Comparison of ENCODE assay signal across 10 mouse cellular contexts in genomic region chr6:48538841-48539737, GRCm38 (mm10). TPM values are rescaled to one million over a fixed set of nuclear protein-coding genes. Genes with fewer than 3 reads are reported as not detected.
A peak's percentile ranks its signal among the peaks of the same experiment; 100 is the strongest.
DNase-seq lines count a peak whose midpoint lies in the region; ATAC-seq and TF ChIP-seq lines count a peak whose summit lies in the region.
"Had no signal": no experiment of that assay in that cellular context is flagged by ENCODE, and none has a peak within 500 bp of the region (broad histone marks: within the 10 kb centered on the region; RNA-seq: fewer than 3 reads in every experiment).

No protein-coding gene starts in this region.

- H3K4me3 ChIP-seq in lung, postnatal 0 days (ENCODE audit: low read depth, low read length) = no peak overlapping the region

- H3K9ac ChIP-seq in lung, postnatal 0 days (replicated peaks; ENCODE audit: low read depth) = no peak overlapping the region

- peaks cover 4% of the 10 kb centered on the region; the same call in 1 of the 2 replicates for H3K4me1 ChIP-seq in lung, postnatal 0 days (ENCODE audit: insufficient read depth, low read depth, low read length)

- TF ChIP-seq EP300 in lung, postnatal 0 days (IDR thresholded peaks at IDR 0.05) = no peak

- ATAC-seq in lung, postnatal 0 days = peak; percentile 40; the same call in 1 of the 2 replicates

- peak; percentile 90 for DNase-seq in CD4-positive, CD25-positive, alpha-beta regulatory T cell, adult 2 months (ENCODE audit: low read depth, low spot score)
- DNase-seq in R1 (ENCODE audit: low read depth, low spot score) = peak; percentile 80
- DNase-seq in cerebellum, postnatal 4 days (ENCODE audit: low spot score in 2 of 2) = peak; percentile 58 to 79
- DNase-seq in gastrocnemius, adult 8-10 months (ENCODE audit: low spot score in 2 of 2) = peak; percentile 70 to 77
- peak; percentile 79 to 91 for DNase-seq in kidney, postnatal 25 days
- peak; percentile 88 for DNase-seq in lung, postnatal 0 days (ENCODE audit: low spot score)
- DNase-seq in retina, embryonic 14.5 days (ENCODE audit: low spot score) = peak; percentile 90
- DNase-seq in thymus, postnatal 4 days = peak; percentile 85

- no peaks in the 10 kb centered on the region for H3K36me3 ChIP-seq in lung, postnatal 0 days (ENCODE audit: insufficient read depth, low read length)

- peak; percentile 82 for TF ChIP-seq CTCF in lung, postnatal 0 days (IDR thresholded peaks at IDR 0.05)

- H3K4me2 ChIP-seq in lung, postnatal 0 days (replicated peaks; ENCODE audit: low read depth, low read length) = no peak overlapping the region

- H3K27ac ChIP-seq in lung, postnatal 0 days (ENCODE audit: low read length) = no peak overlapping the region

- H3K27me3 ChIP-seq in lung, postnatal 0 days (replicated peaks; ENCODE audit: insufficient read depth, low read length) = no peaks in the 10 kb centered on the region

- WGBS in lung, postnatal 0 days = 73% methylated on average over 4 of the region's 5 CpGs

- no peaks in the 10 kb centered on the region for H3K9me3 ChIP-seq in lung, postnatal 0 days (ENCODE audit: low read length)

RNA-seq across cellular contexts. Expression of gene Atp6v0e2, which starts 1.7 kb away (rescaled TPM):
- total RNA-seq in gastrocnemius, adult 8-10 months (2022) = 10 to 100 TPM; 41.6 to 49.2 (median 43.6) TPM
- 8.4 and 9.1 TPM in 2 replicates for polyA plus RNA-seq in lung, postnatal 0 days (2015; fragmentation: Nextera tagmentation; extraction: Ambion mirVana)

RNA-seq across cellular contexts. Expression of gene Lrrc61, which starts 15.5 kb away (rescaled TPM):
- total RNA-seq in gastrocnemius, adult 8-10 months (2022) = 10 to 100 TPM; 20.8 to 25.0 (median 22.9) TPM
- 4.2 and 4.7 TPM in 2 replicates for polyA plus RNA-seq in lung, postnatal 0 days (2015; fragmentation: Nextera tagmentation; extraction: Ambion mirVana)

RNA-seq across cellular contexts. Expression of gene Rarres2, which starts 33.5 kb away (rescaled TPM):
- 10 to 100 TPM in 2 of 4 experiments, 1 to 10 TPM in 2; 7.5 to 24.6 (median 14.4) TPM for total RNA-seq in gastrocnemius, adult 8-10 months (2022)
- 301 and 319 TPM in 2 replicates for polyA plus RNA-seq in lung, postnatal 0 days (2015; fragmentation: Nextera tagmentation; extraction: Ambion mirVana)

RNA-seq across cellular contexts. Expression of gene Gm45021, which starts 50.3 kb away (rescaled TPM):
- not detected for total RNA-seq in gastrocnemius, adult 8-10 months (2022)
- polyA plus RNA-seq in lung, postnatal 0 days (2015; fragmentation: Nextera tagmentation; extraction: Ambion mirVana) = not detected in 2 replicates
- total RNA-seq: gastrocnemius, postnatal 36 days had no signal
- polyA plus RNA-seq: stomach, embryonic 14.5 days had no signal

RNA-seq across cellular contexts. Expression of gene Repin1, which starts 54.6 kb away (rescaled TPM):
- 10 to 100 TPM; 28.9 to 35.0 (median 33.6) TPM for total RNA-seq in gastrocnemius, adult 8-10 months (2022)
- polyA plus RNA-seq in lung, postnatal 0 days (2015; fragmentation: Nextera tagmentation; extraction: Ambion mirVana) = 15.2 and 15.5 TPM in 2 replicates
